Mouse (Mus musculus) MEL (cell line): Measurements from ENCODE around the gene Zdhhc6. TPM values are rescaled to one million over a fixed set of nuclear protein-coding genes. Genes with fewer than 3 reads are reported as not detected.
A peak's percentile ranks its signal among the peaks of the same experiment; 100 is the strongest.

Experiments
- DNase-seq: peaks from one replicate; pipeline ENCODE4 v3.0.0; 2011; ENCODE audit warnings: low read depth, low spot score
- H3K27ac ChIP-seq: 2 replicates; pipeline ENCODE4 v1.5.1; 2012; ENCODE audit warnings: low read depth, mild to moderate bottlenecking, control low read depth, low read length, moderate library complexity; ENCODE audit not compliant: control insufficient read depth
- H3K27me3 ChIP-seq, 2 experiments: fragments of 150-350 bp in 1 of 2; sonication (generic) in 1 of 2; 2 replicates each; pipeline ENCODE4 v1.6.1; 2012; ENCODE audit warnings: low read length in 2 of 2, mild to moderate bottlenecking in 2 of 2, improper control_type of control experiment in 1 of 2, moderate library complexity in 1 of 2; ENCODE audit not compliant: insufficient read depth in 2 of 2, control insufficient read depth in 1 of 2
- H3K36me3 ChIP-seq, 2 experiments: 2 replicates each; pipeline ENCODE4 v1.6.1; 2012 to 2014; ENCODE audit warnings: low read length in 2 of 2, improper control_type of control experiment in 1 of 2, inconsistent platforms in 1 of 2, mild to moderate bottlenecking in 1 of 2; ENCODE audit not compliant: insufficient read depth in 2 of 2, control insufficient read depth in 1 of 2
- H3K4me1 ChIP-seq, 2 experiments: fragments of 150-350 bp in 1 of 2; sonication (generic) in 1 of 2; 2 replicates each; pipeline ENCODE4 v1.6.1; 2012; ENCODE audit warnings: low read length in 2 of 2, improper control_type of control experiment in 1 of 2, mild to moderate bottlenecking in 1 of 2; ENCODE audit not compliant: insufficient read depth in 2 of 2, control insufficient read depth in 1 of 2
- H3K4me3 ChIP-seq, 2 experiments: fragments of 150-350 bp in 1 of 2; sonication (generic) in 1 of 2; 2 replicates each; pipeline ENCODE4 v1.5.1; 2012; ENCODE audit warnings: low read depth in 2 of 2, low read length in 2 of 2, mild to moderate bottlenecking in 2 of 2, moderate library complexity in 2 of 2, control low read depth in 1 of 2, improper control_type of control experiment in 1 of 2; ENCODE audit not compliant: control insufficient read depth in 1 of 2, insufficient read depth in 1 of 2
- H3K79me2 ChIP-seq: 2 replicates; pipeline ENCODE4 v1.6.1; 2012; ENCODE audit warnings: mild to moderate bottlenecking, low read length, moderate library complexity; ENCODE audit not compliant: control insufficient read depth, poor library complexity, insufficient read depth
- H3K9ac ChIP-seq: 2 replicates; pipeline ENCODE4 v1.6.1; 2012; ENCODE audit warnings: low read depth, mild to moderate bottlenecking, control low read depth, low read length, moderate library complexity; ENCODE audit not compliant: control insufficient read depth, poor library complexity, severe bottlenecking
- H3K9me3 ChIP-seq: fragments of 150-350 bp; sonication (generic); replicated peaks from 2 replicates; pipeline ENCODE4 v1.6.1; 2012; ENCODE audit warnings: mild to moderate bottlenecking, low read length, improper control_type of control experiment, moderate library complexity; ENCODE audit not compliant: insufficient read depth
- CHD1 ChIP-seq: IDR thresholded peaks from 2 replicates; pipeline ENCODE4 v1.6.1; 2012; ENCODE audit warnings: low read depth, mild to moderate bottlenecking, inconsistent platforms, low read length, improper control_type of control experiment
- CTCF ChIP-seq, 3 experiments: IDR thresholded peaks in 2 of 3; conservative IDR thresholded peaks in 1 of 3; 2 replicates each; pipeline ENCODE4 v1.5.1; 2011 to 2012; ENCODE audit warnings: low read length in 3 of 3, low read depth in 2 of 3, mild to moderate bottlenecking in 2 of 3, improper control_type of control experiment in 1 of 3, inconsistent platforms in 1 of 3, mixed read lengths in 1 of 3, moderate library complexity in 1 of 3; ENCODE audit not compliant: control insufficient read depth in 1 of 3, insufficient read depth in 1 of 3, poor library complexity in 1 of 3, severe bottlenecking in 1 of 3
- EP300 ChIP-seq, 2 experiments: IDR thresholded peaks; 2 replicates each; pipeline ENCODE4 v1.6.1; 2011; ENCODE audit warnings: improper control_type of control experiment in 2 of 2, low read length in 2 of 2, low read depth in 1 of 2, mild to moderate bottlenecking in 1 of 2
- ETS1 ChIP-seq: IDR thresholded peaks from 2 replicates; pipeline ENCODE4 v1.6.1; 2012; ENCODE audit warnings: low read depth, mild to moderate bottlenecking, inconsistent platforms, low read length, improper control_type of control experiment, moderate library complexity
- GATA1 ChIP-seq: IDR thresholded peaks from 2 replicates; pipeline ENCODE4 v1.6.1; 2011; ENCODE audit warnings: low read depth, low read length, improper control_type of control experiment
- HCFC1 ChIP-seq: IDR thresholded peaks from 2 replicates; pipeline ENCODE4 v1.6.1; 2012; ENCODE audit warnings: low read depth, mild to moderate bottlenecking, inconsistent platforms, low read length, improper control_type of control experiment, moderate library complexity
- MAFK ChIP-seq: IDR thresholded peaks from 2 replicates; pipeline ENCODE4 v1.6.1; 2011; ENCODE audit warnings: low read depth, mild to moderate bottlenecking, low read length, improper control_type of control experiment, borderline replicate concordance
- MAX ChIP-seq: IDR thresholded peaks from 2 replicates; pipeline ENCODE4 v1.6.1; 2011; ENCODE audit warnings: low read length, improper control_type of control experiment
- MAZ ChIP-seq: IDR thresholded peaks from 2 replicates; pipeline ENCODE4 v1.6.1; 2012; ENCODE audit warnings: low read depth, mild to moderate bottlenecking, inconsistent platforms, low read length, improper control_type of control experiment
- MEF2A ChIP-seq: IDR thresholded peaks from 2 replicates; pipeline ENCODE4 v1.6.1; 2014; ENCODE audit warnings: low read depth, mild to moderate bottlenecking, inconsistent platforms, low read length, improper control_type of control experiment; ENCODE audit not compliant: poor library complexity, insufficient replicate concordance, severe bottlenecking; ENCODE audit errors: extremely low read depth
- MYC ChIP-seq: IDR thresholded peaks from 2 replicates; pipeline ENCODE4 v1.6.1; 2011; ENCODE audit warnings: low read depth, mild to moderate bottlenecking, low read length, improper control_type of control experiment, moderate library complexity
- NELFE ChIP-seq: IDR thresholded peaks from 2 replicates; pipeline ENCODE4 v1.6.1; 2011; ENCODE audit warnings: low read depth, low read length, improper control_type of control experiment
- NRF1 ChIP-seq: IDR thresholded peaks from 2 replicates; pipeline ENCODE4 v1.6.1; 2014; ENCODE audit warnings: low read depth, mild to moderate bottlenecking, inconsistent platforms, low read length, improper control_type of control experiment, moderate library complexity; ENCODE audit not compliant: poor library complexity, insufficient read depth, severe bottlenecking
- POLR2AphosphoS5 ChIP-seq: IDR thresholded peaks from 2 replicates; pipeline ENCODE4 v1.6.1; 2012; ENCODE audit warnings: low read depth, borderline replicate concordance, mild to moderate bottlenecking, inconsistent platforms, low read length, moderate library complexity, mixed read lengths
- RCOR1 ChIP-seq: IDR thresholded peaks from 2 replicates; pipeline ENCODE4 v1.6.1; 2012; ENCODE audit warnings: low read depth, mild to moderate bottlenecking, inconsistent platforms, low read length, improper control_type of control experiment
- SIN3A ChIP-seq: IDR thresholded peaks from 2 replicates; pipeline ENCODE4 v1.6.1; 2012; ENCODE audit warnings: low read length, improper control_type of control experiment, inconsistent platforms
- TCF12 ChIP-seq: IDR thresholded peaks from 2 replicates; pipeline ENCODE4 v1.6.1; 2014; ENCODE audit warnings: low read depth, mild to moderate bottlenecking, inconsistent platforms, low read length, improper control_type of control experiment, moderate library complexity
- ZNF384 ChIP-seq: IDR thresholded peaks from 2 replicates; pipeline ENCODE4 v1.6.1; 2012; ENCODE audit warnings: low read depth, mild to moderate bottlenecking, inconsistent platforms, low read length, improper control_type of control experiment
- polyA plus RNA-seq, 2 experiments: library from polyadenylated mRNA; stranded (reverse) in 1 of 2; unstranded in 1 of 2; fragments of >175 nt in 1 of 2; fragments of >200 nt in 1 of 2; gene quantifications; 2 replicates each; pipeline versions ENCODE4 v1.2.1 to v1.2.4; 2012; ENCODE audit warnings: low replicate concordance in 2 of 2, low read depth in 1 of 2; ENCODE audit not compliant: insufficient read length in 2 of 2, insufficient read depth in 1 of 2, missing spikeins in 1 of 2
- total RNA-seq: library from RNA; depleted of rRNA; stranded (reverse); fragments of 300-350 nt; gene quantifications from 2 replicates; pipeline ENCODE4 v1.2.3, GENCODE M21; 2012

Zdhhc6 gene
- total and polyA plus RNA-seq, 3 experiments: 95.6 to 114 (median 109) TPM

GRCm38 (mm10) chr19:55250451-55250850, 65.4 kb downstream of the Zdhhc6 start:
- Histone ChIP-seq H3K27ac (no peak overlapping the region; the same call in 1 of the 2 replicates), H3K4me3 (no peak overlapping the region), H3K9ac (no peak overlapping the region), H3K27me3 (no peaks in the 10 kb centered on the region), H3K4me1 (peaks cover 27 to 37% of the 10 kb centered on the region in 2 experiments), H3K36me3 (peaks cover 0 to 39% of the 10 kb centered on the region in 2 experiments; a peak in 3 of 4 replicates), H3K9me3 (no peaks in the 10 kb centered on the region), H3K79me2 (peaks cover 20% of the 10 kb centered on the region)
- DNase-seq: peak; percentile 70
- TF ChIP-seq SIN3A (0 out of 2 replicates have a peak, but pooled peaks have one; percentile 15), ETS1 (peak; percentile 81), MEF2A (no peak), EP300 (IDR thresholded peaks at IDR 0.05; ENCODE audit: low read depth in 1 of 2, low read length in 2 of 2) (peak in 1 of 2 experiments; percentile 45; a peak in 1 of 4 replicates), MAFK (no peak), ZNF384 (no peak), TCF12 (peak; percentile 37; the same call in 1 of the 2 replicates)

GRCm38 (mm10) chr19:55247991-55248520, 67.8 kb downstream of the Zdhhc6 start:
- H3K79me2 ChIP-seq: peaks cover 1% of the 10 kb centered on the region; the same call in 1 of the 2 replicates
- TF ChIP-seq EP300 (IDR thresholded peaks at IDR 0.05; ENCODE audit: low read depth in 1 of 2, low read length in 2 of 2) (0 out of 4 replicates have a peak, but pooled peaks of 1 of the 2 experiments have one; percentile 9), MAX (no peak), MAZ (no peak), MAFK (0 out of 2 replicates have a peak, but pooled peaks have one; percentile 18), ETS1 (peak; percentile 42; the same call in 1 of the 2 replicates), NRF1 (no peak), CTCF (IDR thresholded peaks at IDR 0.05 in 2 of 3, conservative IDR thresholded peaks at IDR 0.05 in 1 of 3; ENCODE audit: control insufficient read depth in 1 of 3, insufficient read depth in 1 of 3, low read depth in 2 of 3, low read length in 3 of 3, poor library complexity in 1 of 3, severe bottlenecking in 1 of 3) (no peak), HCFC1 (no peak), NELFE (no peak), TCF12 (0 out of 2 replicates have a peak, but pooled peaks have one; percentile 19), POLR2AphosphoS5 (no peak), RCOR1 (0 out of 2 replicates have a peak, but pooled peaks have one; percentile 18), CHD1 (no peak), MYC (no peak), GATA1 (0 out of 2 replicates have a peak, but pooled peaks have one; percentile 37)
- H3K27ac ChIP-seq: peak overlapping the region; percentile 30; the same call in 1 of the 2 replicates
- H3K27me3 ChIP-seq: no peaks in the 10 kb centered on the region
- H3K9ac ChIP-seq: peak overlapping the region; percentile 23; the same call in 1 of the 2 replicates
- H3K36me3 ChIP-seq: peaks cover 0 to 32% of the 10 kb centered on the region in 2 experiments; a peak in 2 of 4 replicates
- H3K4me1 ChIP-seq: peaks cover 24 to 35% of the 10 kb centered on the region in 2 experiments
- peak; percentile 46 for DNase-seq
- H3K9me3 ChIP-seq: no peaks in the 10 kb centered on the region
- H3K4me3 ChIP-seq: no peak overlapping the region
